Mouse (Mus musculus): ENCODE measurements around the gene Ccdc85b.
A peak's percentile ranks its signal among the peaks of the same experiment; 100 is the strongest.

Ccdc85b gene

DNA sequence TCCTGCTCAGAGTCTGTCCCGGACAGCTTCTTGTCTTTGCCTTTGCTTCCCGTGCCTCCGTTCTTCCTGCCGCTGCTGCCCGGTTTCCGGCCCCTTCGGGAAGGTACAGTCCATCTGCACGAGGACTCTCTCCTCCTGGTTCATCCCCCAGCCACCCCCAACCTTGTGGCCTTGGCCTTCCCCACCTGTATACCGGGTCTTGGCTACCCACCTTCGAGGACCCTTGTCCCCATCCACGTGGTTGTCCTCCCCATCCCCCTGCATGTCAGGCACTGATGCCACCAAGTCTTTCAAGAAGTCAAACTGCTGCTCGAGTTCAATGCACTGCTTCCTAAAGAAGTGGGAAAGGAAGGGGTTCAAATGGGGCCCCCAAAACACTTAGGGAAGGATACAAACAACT, 34.1 kb downstream of the Ccdc85b start:
- no peak for DNase-seq

DNA sequence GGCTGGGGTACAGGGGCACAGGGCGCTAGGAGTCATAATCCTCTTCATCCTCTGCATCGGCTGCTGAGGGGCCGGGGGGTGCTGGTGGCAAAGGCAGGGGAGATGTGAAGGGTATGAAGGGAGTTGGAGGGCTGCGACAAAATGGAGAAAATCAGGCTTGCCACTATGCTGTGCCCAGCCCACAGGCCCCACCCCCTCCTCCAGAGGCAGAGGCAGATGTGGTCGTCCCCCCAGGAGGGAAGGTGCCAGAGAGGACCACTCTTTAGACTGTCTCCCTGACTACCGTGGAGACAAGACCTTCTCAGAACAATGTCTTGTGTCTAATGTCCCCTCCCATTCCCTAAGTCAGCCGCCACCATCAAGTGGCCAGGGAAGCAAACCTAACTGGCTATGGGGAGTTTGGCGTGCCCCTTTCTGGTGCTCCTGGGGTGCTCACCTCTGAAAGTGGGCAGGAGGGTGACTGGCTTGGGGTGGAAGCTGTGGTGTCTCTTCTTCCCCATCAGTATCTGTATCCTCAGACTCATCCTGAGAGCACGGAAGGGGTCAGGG, 34.7 kb downstream of the Ccdc85b start:
- DNase-seq = no peak

DNA sequence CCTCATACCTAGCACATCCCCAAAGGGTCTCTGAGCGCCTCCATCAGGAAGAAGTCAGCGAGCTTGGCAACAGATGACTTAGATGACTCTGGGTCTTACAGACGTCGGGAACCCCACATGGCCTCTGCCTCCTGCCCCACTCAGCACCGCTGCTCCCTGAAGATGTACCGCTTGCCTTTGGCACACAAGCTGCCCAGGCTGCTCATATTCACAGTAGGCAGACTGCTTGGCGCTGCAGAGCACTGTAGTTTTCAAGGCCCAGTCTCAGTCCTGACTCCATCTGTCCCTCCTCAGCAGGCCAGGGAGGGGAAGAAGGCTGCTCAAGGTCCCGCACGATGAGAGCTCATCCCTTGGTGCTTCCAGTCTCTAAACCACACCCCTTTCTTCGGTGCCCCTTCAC, 35.4 kb downstream of the Ccdc85b start:
- DNase-seq = no peak

- no peak for DNase-seq
Observed at GRCm38 (mm10) chr19:5421784-5422183, 35.9 kb downstream of the Ccdc85b start.

DNA sequence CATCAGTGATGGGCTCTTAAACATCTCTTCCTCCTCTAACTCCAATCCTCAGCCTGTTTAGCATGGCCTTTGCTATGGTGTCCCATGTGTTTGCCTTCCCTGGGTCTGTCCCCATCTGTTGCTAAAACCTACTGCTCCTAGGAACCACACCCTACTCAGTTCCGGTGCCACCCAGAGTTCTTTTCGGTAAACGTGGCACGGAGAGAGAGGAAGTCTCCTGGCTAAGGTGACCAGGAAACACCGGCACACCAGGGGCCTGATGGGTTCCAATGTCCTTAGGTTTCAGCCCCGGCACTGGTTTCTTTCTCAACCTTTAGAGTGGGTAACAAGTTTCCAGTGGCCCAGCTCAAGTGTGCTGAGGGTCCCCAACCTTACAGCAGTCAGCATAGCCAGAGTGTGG, 37.1 kb downstream of the Ccdc85b start:
- DNase-seq = no peak

DNA sequence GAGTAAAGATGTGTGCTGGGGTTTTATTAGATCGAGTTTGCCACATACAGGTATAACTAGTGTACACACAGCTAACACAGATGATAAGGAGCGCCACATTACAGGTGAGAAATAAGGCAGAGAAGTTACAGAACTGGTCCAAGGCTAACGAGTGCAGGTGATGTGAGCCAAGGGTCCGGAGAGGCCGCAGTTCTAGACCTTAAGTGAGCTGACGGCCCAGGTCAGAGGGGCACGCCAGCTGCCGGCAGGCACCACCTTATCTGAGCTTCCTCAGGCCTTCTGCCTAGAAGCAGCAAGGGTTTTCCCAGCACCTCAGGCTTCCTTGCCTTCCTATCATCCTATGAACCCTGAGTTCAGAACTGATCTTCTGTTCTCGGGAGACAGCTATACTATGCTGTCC, 38.1 kb downstream of the Ccdc85b start:
- DNase-seq = no peak

GRCm38 (mm10) chr19:5418750-5419466, 38.8 kb downstream of the Ccdc85b start:
- DNase-seq = no peak

DNA sequence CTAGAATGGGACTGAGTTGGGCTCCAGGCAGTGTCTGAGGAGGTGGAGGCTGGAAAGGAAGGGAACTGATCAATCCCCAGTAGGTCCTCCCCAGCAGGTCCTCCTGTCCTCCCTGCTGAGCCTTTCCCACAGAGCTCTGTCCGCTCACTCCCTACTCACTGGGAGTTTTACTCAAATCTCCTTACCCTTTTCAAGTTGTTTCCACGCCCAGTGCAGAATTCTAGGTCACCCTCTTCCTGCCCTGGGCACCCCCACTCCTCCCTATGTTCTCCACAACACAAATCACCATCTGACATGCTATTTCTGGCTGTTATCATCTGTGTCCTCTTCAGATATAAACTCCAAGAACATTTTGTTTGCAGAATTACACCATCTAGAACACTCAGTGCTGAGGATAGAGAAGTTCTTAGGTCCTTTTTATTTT, 43.1 kb downstream of the Ccdc85b start:
- peak in 1 of 2 experiments; percentile 72 for DNase-seq

DNA sequence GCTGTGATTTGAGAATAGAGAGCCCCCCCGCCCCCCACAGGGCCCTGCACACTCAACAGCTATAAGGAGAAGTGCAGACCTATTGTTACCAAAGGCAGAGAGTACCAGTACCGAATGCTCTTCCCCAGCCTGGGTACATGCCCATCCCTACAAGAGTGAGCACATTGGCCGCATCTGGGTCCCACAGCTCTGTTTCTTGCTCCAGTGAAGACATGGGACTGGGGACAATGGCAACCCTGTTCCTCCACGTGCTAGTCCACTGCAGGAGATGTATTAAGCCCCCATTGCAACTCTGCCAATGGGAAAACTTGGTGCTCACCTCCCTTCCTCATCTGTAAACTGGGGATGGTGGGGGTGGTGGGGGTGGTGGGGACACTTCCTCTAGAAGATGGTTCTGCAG, 43.9 kb downstream of the Ccdc85b start:
- no peak for DNase-seq

DNA sequence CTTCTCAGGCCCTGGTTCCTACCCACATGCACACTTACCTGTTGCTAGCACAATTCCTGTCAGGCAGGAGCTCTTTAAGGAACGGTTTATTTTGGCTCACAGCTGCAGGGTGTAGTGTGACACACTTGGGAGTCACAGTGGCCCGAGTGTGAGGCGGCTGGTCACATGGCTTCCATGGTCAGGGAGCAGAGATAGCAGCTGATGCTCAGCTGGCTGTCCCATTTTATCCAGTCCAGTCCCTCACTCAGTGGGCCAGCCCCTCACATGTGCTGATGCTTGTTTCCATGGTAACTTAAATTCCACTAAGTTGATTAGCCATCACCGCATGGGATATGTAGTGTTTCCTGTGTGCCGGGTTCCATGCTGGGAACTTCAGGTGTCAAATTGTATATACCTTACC, 45.7 kb downstream of the Ccdc85b start:
- peak in 1 of 2 experiments; percentile 43 for DNase-seq

GRCm38 (mm10) chr19:5410641-5411040, 47.1 kb downstream of the Ccdc85b start:
- no peak for DNase-seq

DNA sequence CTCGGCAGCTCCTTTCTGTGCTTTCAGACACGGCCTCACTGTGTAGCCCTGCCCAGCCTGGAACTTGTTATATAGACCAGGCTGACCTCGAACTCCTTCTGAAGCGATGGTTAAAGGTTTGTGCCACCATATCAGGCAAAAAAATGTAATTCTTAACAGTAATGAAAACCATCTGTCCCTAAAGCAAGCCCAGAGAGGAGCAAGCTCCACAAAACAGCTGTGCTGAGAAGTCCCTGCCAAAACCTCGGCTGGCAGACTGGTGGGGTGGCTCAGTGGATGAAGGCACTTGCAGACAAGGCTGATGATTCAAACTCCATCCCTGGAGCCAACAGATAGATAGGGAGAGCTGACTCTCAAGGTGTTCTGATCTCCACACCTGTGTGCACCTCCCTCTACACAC, 48.6 kb downstream of the Ccdc85b start:
- no peak for DNase-seq

- peak; percentile 43 to 71 for DNase-seq
Observed at GRCm38 (mm10) chr19:5408057-5409001, 49.4 kb downstream of the Ccdc85b start.

GRCm38 (mm10) chr19:5407133-5407532, 50.6 kb downstream of the Ccdc85b start:
- DNase-seq = peak; percentile 71 to 81

- peak; percentile 51 to 54 for DNase-seq
Observed at GRCm38 (mm10) chr19:5406531-5407126, 51.1 kb downstream of the Ccdc85b start.

GRCm38 (mm10) chr19:5405924-5406323, 51.8 kb downstream of the Ccdc85b start:
- no peak for DNase-seq
